Comparison of ENCODE assay signal across 10 mouse cellular contexts in genomic region chr11:88589641-88590040, GRCm38 (mm10).
A peak's percentile ranks its signal among the peaks of the same experiment; 100 is the strongest.
DNase-seq lines count a peak whose midpoint lies in the region; ATAC-seq and TF ChIP-seq lines count a peak whose summit lies in the region.
"Had no signal": no experiment of that assay in that cellular context is flagged by ENCODE, and none has a peak within 500 bp of the region (broad histone marks: within the 10 kb centered on the region; RNA-seq: fewer than 3 reads in every experiment).

No protein-coding gene starts in this region.

- H3K27ac ChIP-seq in kidney, embryonic 14.5 days (ENCODE audit: low read depth, low read length) = peak overlapping the region; percentile 83; the same call in 1 of the 2 replicates
- H3K27ac ChIP-seq in hindbrain, embryonic 11.5 days (ENCODE audit: low read depth, low read length) = peak overlapping the region; percentile 96
- peak overlapping the region; percentile 40 for H3K27ac ChIP-seq in midbrain, postnatal 0 days (ENCODE audit: low read depth, low read length)

- H3K4me1 ChIP-seq in kidney, embryonic 14.5 days (ENCODE audit: control insufficient read depth, insufficient read depth, low read length) = peaks cover 71% of the 10 kb centered on the region
- peaks cover 43% of the 10 kb centered on the region for H3K4me1 ChIP-seq in hindbrain, embryonic 11.5 days (replicated peaks; ENCODE audit: control insufficient read depth, insufficient read depth, low read length)
- peaks cover 20% of the 10 kb centered on the region; the same call in 1 of the 2 replicates for H3K4me1 ChIP-seq in midbrain, postnatal 0 days (ENCODE audit: insufficient read depth, low read length)

- WGBS in kidney, embryonic 14.5 days = 82% methylated on average over 6 of the region's 6 CpGs
- WGBS in hindbrain, embryonic 11.5 days = 83% methylated on average over 6 of the region's 6 CpGs
- WGBS in midbrain, postnatal 0 days = 79% methylated on average over 6 of the region's 6 CpGs

- no peak overlapping the region for H3K4me2 ChIP-seq in kidney, embryonic 14.5 days (replicated peaks; ENCODE audit: low read depth, low read length)
- no peak overlapping the region for H3K4me2 ChIP-seq in hindbrain, embryonic 11.5 days (replicated peaks; ENCODE audit: low read depth, low read length)
- no peak overlapping the region for H3K4me2 ChIP-seq in midbrain, postnatal 0 days (ENCODE audit: low read depth, low read length, poor library complexity, severe bottlenecking)

- H3K27me3 ChIP-seq in kidney, embryonic 14.5 days (ENCODE audit: control insufficient read depth, insufficient read depth, low read length) = no peaks in the 10 kb centered on the region
- H3K27me3 ChIP-seq in hindbrain, embryonic 11.5 days (ENCODE audit: control insufficient read depth, insufficient read depth, low read length) = no peaks in the 10 kb centered on the region
- no peaks in the 10 kb centered on the region for H3K27me3 ChIP-seq in midbrain, postnatal 0 days (ENCODE audit: insufficient read depth, low read length)

- DNase-seq in kidney, adult 9 months = no peak
- peak; percentile 57 for DNase-seq in cerebellum, adult 9-11 months
- DNase-seq in hindbrain, embryonic 11.5 days (ENCODE audit: low spot score) = no peak
- no peak for DNase-seq in midbrain, postnatal 0 days (ENCODE audit: low spot score)
- no peak for DNase-seq in urinary bladder, postnatal 4 days (ENCODE audit: low spot score in 2 of 2)
- DNase-seq in natural killer cell, adult 2 months (ENCODE audit: low spot score in 2 of 2) = no peak
- DNase-seq: kidney, postnatal 36 days; lung, postnatal 10 days had no signal

- peaks cover 10% of the 10 kb centered on the region; the same call in 1 of the 2 replicates for H3K36me3 ChIP-seq in kidney, embryonic 14.5 days (ENCODE audit: control insufficient read depth, insufficient read depth, low read length)
- no peaks in the 10 kb centered on the region for H3K36me3 ChIP-seq in hindbrain, embryonic 11.5 days (ENCODE audit: control insufficient read depth, insufficient read depth, low read length)
- peaks cover 4% of the 10 kb centered on the region; the same call in 1 of the 2 replicates for H3K36me3 ChIP-seq in midbrain, postnatal 0 days (ENCODE audit: insufficient read depth, low read length)

- no peak for TF ChIP-seq CTCF in midbrain, postnatal 0 days (IDR thresholded peaks at IDR 0.05)

- H3K9ac ChIP-seq in kidney, embryonic 14.5 days (ENCODE audit: low read depth, low read length) = no peak overlapping the region
- H3K9ac ChIP-seq in hindbrain, embryonic 11.5 days (ENCODE audit: low read depth, low read length) = no peak overlapping the region
- H3K9ac ChIP-seq in midbrain, postnatal 0 days (replicated peaks; ENCODE audit: low read length, poor library complexity, severe bottlenecking) = no peak overlapping the region

- ATAC-seq in kidney, embryonic 14.5 days (ENCODE audit: low FRiP score, low TSS enrichment) = no peak
- no peak for ATAC-seq in hindbrain, embryonic 11.5 days (ENCODE audit: low FRiP score)
- no peak for ATAC-seq in midbrain, postnatal 0 days (ENCODE audit: low FRiP score)
- no peak for ATAC-seq in monocyte, adult 5-6 weeks (replicated peaks; ENCODE audit: insufficient number of reproducible peaks, low FRiP score, low TSS enrichment, poor library complexity, severe bottlenecking)

- no peak overlapping the region for H3K4me3 ChIP-seq in kidney, embryonic 14.5 days (ENCODE audit: low read length)
- no peak overlapping the region for H3K4me3 ChIP-seq in hindbrain, embryonic 11.5 days (ENCODE audit: low read depth, low read length)
- H3K4me3 ChIP-seq in midbrain, postnatal 0 days (ENCODE audit: low read depth, low read length) = no peak overlapping the region

- no peaks in the 10 kb centered on the region for H3K9me3 ChIP-seq in kidney, embryonic 14.5 days (ENCODE audit: control insufficient read depth, low read length)
- no peaks in the 10 kb centered on the region for H3K9me3 ChIP-seq in hindbrain, embryonic 11.5 days (ENCODE audit: control insufficient read depth, low read length)
- H3K9me3 ChIP-seq in midbrain, postnatal 0 days (ENCODE audit: low read length) = no peaks in the 10 kb centered on the region

Comparison
In these comparisons a context has a peak if more than half of its experiments do, and no peak if none do; other contexts are left out.
1. H3K27ac ChIP-seq: peak in every context shown above with its lines; median percentile 96 in hindbrain, embryonic 11.5 days; 83 in kidney, embryonic 14.5 days; 40 in midbrain, postnatal 0 days.